Mouse (Mus musculus) urinary bladder, postnatal 4 days (tissue): ENCODE results near the gene Ddhd1.

Experiments used
- DNase-seq, 2 experiments: peaks; one replicate each; pipeline ENCODE4 v3.0.0; 2021 to 2022; ENCODE audit warnings: low spot score in 2 of 2

The Ddhd1 gene

GRCm38 (mm10) chr14:45657641-45658611, at the start of gene Ddhd1:
Gene Ddhd1 (minus strand): TSS chr14:45658143.
- peak; percentile 84 to 87 for DNase-seq

- no peak for DNase-seq
Observed at GRCm38 (mm10) chr14:45707176-45707910, 49.4 kb upstream of the Ddhd1 start.

GRCm38 (mm10) chr14:45700031-45700572, 42.2 kb upstream of the Ddhd1 start:
- no peak for DNase-seq

GRCm38 (mm10) chr14:45698867-45699266, 40.9 kb upstream of the Ddhd1 start:
- no peak for DNase-seq

- DNase-seq, result no peak
Observed at GRCm38 (mm10) chr14:45696098-45696497, 38.2 kb upstream of the Ddhd1 start.

- no peak for DNase-seq
Observed at GRCm38 (mm10) chr14:45693891-45694290, 35.9 kb upstream of the Ddhd1 start.

GRCm38 (mm10) chr14:45690520-45691246, 32.7 kb upstream of the Ddhd1 start:
- peak; percentile 37 to 62 for DNase-seq

- DNase-seq, result no peak
Observed at GRCm38 (mm10) chr14:45685313-45685712, 27.4 kb upstream of the Ddhd1 start.

GRCm38 (mm10) chr14:45676722-45677121, 18.8 kb upstream of the Ddhd1 start:
- DNase-seq, result no peak

- DNase-seq, result no peak
Observed at GRCm38 (mm10) chr14:45668325-45668724, 10.4 kb upstream of the Ddhd1 start.

- DNase-seq, result no peak
Observed at GRCm38 (mm10) chr14:45667231-45667630, 9.3 kb upstream of the Ddhd1 start.

- DNase-seq, result no peak
Observed at GRCm38 (mm10) chr14:45661575-45661974, 3.6 kb upstream of the Ddhd1 start.

GRCm38 (mm10) chr14:45660315-45660714, 2.4 kb upstream of the Ddhd1 start:
- DNase-seq, result no peak

GRCm38 (mm10) chr14:45656831-45657640, 907 bp downstream of the Ddhd1 start:
- peak in 1 of 2 experiments; percentile 46 for DNase-seq

GRCm38 (mm10) chr14:45654876-45655416, 3.0 kb downstream of the Ddhd1 start:
- no peak for DNase-seq

GRCm38 (mm10) chr14:45653756-45654155, 4.2 kb downstream of the Ddhd1 start:
- DNase-seq, result no peak

- DNase-seq, result no peak
Observed at GRCm38 (mm10) chr14:45648999-45649818, 8.7 kb downstream of the Ddhd1 start.

- DNase-seq, result no peak
Observed at GRCm38 (mm10) chr14:45648144-45648543, 9.8 kb downstream of the Ddhd1 start.

- DNase-seq, result no peak
Observed at GRCm38 (mm10) chr14:45647632-45648031, 10.3 kb downstream of the Ddhd1 start.

GRCm38 (mm10) chr14:45647175-45647574, 10.8 kb downstream of the Ddhd1 start:
- no peak for DNase-seq
